Mouse (Mus musculus): ENCODE results near the gene Fgf6.
A peak's percentile ranks its signal among the peaks of the same experiment; 100 is the strongest.

DNA sequence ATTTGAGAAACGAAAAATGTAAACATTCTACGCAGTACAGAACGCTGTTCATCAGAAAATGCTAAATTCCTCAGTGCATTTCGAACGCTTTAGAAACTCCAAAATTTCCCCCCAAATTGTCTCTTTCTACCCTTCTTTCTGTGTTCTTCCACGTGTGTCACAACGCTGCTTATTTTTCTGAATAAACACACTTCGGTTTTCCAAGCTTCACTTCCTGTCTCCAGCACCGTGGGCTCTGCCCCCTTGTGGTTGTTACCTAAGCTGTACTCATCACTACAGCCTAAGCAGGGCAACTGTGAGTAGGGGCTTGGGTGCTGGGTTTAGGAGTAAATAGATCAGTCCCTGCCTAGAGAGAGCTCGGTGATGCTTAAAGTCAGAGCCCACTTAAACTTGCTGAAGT lies 19.4 kb downstream of the Fgf6 start:
- TF ChIP-seq CTCF (IDR thresholded peaks at IDR 0.05; ENCODE audit: low read depth) = peak; percentile 90
- TF ChIP-seq EP300 (IDR thresholded peaks at IDR 0.05; ENCODE audit: low read depth) = no peak
